Mouse (Mus musculus) mesoderm, embryonic 11.5 days (tissue): ENCODE measurements at regions not wholly inside any gene's neighbourhood (a gene's known extent, or its start where the extent isn't known, plus 50 kb on each side); places are given as distances from the start of the nearest gene placed in this dataset.

Experiments used
- DNase-seq: peaks from one replicate; pipeline ENCODE4 v3.0.0-alpha.2; 2012; ENCODE audit warnings: low read depth, low spot score

DNA sequence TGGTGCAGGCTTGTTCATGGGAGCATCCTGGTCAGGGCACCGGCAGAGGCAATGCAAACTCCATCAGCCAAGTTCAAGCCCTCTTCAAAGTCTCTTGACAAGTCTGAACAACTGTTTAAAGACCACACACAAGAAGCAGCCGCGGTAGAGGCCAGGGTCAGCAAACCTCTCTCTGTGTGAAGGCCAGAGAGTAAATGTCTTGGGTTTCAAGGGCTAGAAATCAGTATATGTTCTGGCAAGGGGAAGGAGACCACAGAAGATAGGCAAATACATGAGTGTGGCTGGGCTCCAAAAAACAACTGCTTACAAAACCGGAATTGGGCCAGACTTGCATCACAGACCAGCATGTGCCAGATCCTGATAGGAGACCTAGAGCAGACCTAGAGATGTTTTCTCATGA, 203.0 kb downstream of the Sptssa start:
- no peak for DNase-seq

GRCm38 (mm10) chr12:54450369-54450768, 206.0 kb downstream of the Sptssa start:
- DNase-seq: no peak

- no peak for DNase-seq
These were observed 208.2 kb downstream of the Sptssa start for GRCm38 (mm10) chr12:54448221-54448620.

- no peak for DNase-seq
These were observed 209.0 kb downstream of the Sptssa start for GRCm38 (mm10) chr12:54447354-54447753.

- no peak for DNase-seq
These were observed 210.0 kb downstream of the Sptssa start for GRCm38 (mm10) chr12:54446356-54446755.

- no peak for DNase-seq
These were observed 212.0 kb downstream of the Sptssa start for GRCm38 (mm10) chr12:54444416-54444815.

DNA sequence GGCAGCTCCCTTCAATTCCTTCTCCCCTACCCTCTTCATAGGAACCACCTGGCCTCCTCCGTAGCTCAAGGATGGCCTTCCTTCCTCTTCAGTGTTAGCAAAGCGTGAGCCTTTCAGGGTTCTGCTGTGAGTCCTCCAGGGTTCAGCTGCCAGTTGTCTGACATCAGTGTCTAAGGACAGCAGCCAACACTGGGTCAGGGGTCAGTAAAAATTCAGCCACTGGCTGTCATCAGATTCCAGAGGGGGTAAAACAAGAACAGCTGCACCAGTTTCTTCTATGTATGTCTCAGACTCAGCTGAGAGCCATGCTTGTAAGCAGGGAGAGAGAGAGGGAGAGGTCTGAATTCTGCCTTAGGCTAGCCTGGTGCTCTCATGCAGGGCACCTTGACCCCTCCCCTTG, 213.1 kb downstream of the Sptssa start:
- DNase-seq: no peak

DNA sequence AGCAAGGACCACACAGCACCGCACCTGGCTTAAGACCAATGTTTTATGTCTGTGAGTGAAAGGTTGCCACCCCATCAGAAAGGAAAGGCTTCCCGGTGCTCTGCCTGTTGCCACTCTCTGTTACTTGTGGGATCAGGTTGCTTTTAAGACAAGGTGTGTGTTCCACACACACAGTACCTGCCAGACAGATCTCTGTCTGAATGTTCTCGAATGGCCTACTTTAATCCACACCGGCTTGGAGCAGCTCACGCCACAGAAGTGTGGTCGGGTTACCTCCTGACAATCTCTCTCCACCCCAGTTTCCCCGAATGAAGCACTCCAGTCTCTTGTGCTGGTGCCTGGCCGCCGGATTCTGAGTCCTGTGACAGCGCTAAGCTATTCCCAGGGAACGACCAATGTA, 214.0 kb downstream of the Sptssa start:
- DNase-seq: no peak

DNA sequence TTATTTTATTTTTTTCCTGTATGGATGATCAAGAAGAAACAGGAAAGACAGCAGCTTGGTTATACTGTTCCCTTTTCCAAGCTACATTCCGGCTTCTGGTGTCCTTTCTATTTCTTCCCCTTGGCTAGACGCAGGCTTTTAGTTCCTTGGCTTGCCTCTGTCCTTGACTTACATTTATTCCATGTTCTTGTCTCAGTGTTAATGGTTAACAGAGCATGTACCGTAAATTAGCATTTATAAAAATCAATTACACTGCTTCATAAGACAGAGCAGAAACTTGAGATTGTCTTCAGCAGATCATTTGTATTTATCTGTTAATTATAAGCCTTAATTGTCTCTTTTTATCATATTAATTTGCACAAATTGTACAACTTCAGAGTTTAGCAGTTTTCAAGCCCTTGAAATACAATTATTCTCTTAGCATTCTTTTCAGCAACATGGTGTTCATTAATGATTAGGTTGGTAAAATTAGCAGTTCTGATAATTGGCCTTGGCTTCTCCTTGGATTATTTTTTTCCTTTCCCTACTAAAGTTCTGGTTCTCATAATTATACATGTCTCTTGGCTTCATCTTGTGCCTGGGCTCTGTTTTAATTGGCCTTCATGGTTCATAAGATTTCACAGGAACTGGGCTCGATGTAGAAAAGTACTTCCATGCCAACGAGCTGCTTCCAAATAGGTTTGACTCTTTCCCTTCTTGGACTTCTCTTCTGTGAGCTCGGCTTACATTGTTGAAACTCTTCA, 215.4 kb downstream of the Sptssa start:
- DNase-seq: no peak

DNA sequence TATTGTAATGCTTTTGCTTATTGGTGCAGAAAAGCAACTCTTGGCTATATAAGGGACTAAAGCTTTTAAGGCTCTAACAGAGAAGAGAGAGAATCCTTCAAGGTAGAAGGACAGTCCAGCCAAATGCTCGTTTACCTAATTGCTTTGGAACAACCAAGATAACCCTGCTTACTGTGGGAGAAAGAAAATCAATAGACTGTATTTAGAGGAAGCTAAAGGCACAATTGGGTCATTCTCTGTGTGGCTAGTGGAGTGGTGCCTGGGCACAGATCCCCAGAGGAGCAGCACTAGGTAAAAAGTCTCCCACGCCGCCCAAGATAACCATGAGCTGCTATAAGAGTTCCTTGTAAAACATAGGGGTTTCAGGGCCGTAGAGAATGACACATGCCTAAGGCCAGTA, 217.6 kb downstream of the Sptssa start:
- no peak for DNase-seq

DNA sequence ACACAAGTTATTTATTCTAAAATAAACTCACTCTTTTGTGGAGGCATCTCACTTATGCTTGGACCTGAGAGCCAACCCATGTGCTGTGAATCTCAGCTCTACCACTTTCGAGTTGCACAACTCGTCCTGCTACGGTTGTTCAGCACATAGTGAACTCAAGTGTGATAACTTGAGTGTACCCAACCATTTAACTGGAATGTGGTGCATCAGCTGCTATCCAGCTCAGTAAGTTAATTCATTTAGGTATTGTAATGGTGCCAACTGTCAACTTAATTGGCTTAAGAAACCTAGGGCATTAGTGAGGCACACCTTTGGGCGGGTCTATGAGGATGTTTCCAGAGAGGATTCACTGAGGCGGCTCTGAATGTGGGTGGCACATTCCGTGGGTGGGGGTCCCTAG, 221.6 kb upstream of the Egln3 start:
- no peak for DNase-seq

GRCm38 (mm10) chr12:54414829-54415228, 211.2 kb upstream of the Egln3 start:
- DNase-seq: no peak

GRCm38 (mm10) chr12:54414201-54414600, 210.5 kb upstream of the Egln3 start:
- no peak for DNase-seq

GRCm38 (mm10) chr12:54410038-54410605, 206.5 kb upstream of the Egln3 start:
- DNase-seq: no peak

GRCm38 (mm10) chr12:54408906-54409305, 205.2 kb upstream of the Egln3 start:
- no peak for DNase-seq

DNA sequence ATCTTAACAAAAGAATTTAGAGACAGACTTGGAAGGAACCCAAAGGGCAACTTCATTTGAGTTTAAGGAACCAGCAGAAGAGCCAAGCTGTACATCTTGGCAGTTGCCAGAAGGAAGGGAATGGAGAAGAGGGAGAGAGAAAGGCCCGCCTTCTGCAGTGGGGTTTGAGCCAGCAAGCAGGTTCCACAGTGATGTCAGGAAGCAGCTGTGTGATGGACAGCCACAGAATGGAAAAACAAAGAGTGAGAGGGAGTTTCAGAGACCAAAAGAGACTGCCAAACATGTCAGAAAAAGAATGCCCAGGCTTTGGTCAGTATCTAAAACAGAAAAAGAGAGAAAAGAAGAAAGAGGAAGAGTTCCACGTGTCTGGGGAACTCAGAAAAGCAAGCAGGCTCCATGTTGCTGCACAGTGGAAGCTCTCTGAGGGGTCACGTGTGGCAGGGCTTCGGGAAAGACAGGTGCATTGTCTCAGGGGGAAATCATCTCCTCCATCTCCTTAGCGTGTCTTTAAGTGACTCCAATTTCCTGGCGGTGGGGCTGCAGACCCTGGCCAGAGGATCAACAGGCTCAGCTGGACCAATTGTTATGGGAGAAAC, 203.7 kb upstream of the Egln3 start:
- no peak for DNase-seq

DNA sequence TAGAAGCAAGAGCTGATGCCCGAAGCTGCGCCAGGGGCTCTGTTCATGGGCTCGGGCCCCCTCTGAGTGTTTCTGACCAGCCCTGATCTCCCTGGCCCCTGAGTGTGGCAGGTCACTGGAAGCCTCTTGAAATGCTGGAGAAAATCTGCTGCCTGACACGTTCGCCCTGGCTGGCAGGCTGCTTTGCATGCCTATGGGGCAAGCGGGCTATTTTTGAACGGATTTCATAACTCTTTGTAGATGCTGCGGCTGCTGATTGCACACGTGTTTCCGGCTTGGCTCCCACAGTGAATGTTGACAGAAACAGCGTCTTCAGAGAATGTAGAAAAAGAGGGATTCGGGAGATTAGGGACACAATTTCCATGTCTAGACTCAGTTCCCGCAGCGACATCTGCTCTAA, 201.4 kb upstream of the Egln3 start:
- no peak for DNase-seq

GRCm38 (mm10) chr12:54402591-54402990, 198.9 kb upstream of the Egln3 start:
- no peak for DNase-seq

GRCm38 (mm10) chr12:54401665-54402064, 198.0 kb upstream of the Egln3 start:
- no peak for DNase-seq

DNA sequence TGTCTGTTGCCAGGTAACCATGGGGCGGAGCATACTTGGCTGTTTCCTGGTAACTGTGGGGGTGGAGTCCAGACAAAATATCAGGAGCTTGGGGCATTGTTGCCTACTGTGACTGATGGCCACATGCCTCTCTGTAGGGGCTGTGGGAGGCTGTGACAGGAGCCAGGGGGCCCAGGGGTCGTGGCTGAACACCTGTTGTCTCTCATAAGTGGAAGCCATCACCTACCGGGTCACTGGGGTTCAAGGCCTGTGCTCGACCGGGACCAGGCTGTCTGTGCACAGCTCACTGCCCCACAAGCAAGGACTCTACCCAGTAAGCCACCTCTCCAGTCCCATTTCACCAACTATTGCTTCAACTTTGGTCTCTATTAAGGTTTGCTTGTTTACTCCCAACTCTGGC, 196.4 kb upstream of the Egln3 start:
- DNase-seq: no peak

DNA sequence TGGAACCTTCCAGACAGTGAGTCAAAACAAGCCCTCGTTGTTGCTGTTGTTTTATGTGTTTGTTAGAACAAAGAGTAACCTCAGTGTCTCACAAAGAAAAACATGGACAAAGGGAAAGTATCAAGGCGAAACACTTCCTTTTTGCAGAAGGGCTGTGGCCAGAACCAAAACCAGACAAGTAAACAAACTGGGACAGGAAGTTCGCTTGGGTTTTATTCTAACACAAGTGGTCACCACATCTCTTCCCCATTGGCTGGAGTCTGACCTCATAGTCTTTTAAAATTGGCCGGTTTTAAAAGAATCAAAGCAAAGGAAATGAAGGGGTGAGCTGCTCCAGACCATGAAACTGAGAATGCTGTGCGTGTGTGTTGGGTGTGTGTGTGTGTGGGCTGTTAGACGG, 194.4 kb upstream of the Egln3 start:
- no peak for DNase-seq

DNA sequence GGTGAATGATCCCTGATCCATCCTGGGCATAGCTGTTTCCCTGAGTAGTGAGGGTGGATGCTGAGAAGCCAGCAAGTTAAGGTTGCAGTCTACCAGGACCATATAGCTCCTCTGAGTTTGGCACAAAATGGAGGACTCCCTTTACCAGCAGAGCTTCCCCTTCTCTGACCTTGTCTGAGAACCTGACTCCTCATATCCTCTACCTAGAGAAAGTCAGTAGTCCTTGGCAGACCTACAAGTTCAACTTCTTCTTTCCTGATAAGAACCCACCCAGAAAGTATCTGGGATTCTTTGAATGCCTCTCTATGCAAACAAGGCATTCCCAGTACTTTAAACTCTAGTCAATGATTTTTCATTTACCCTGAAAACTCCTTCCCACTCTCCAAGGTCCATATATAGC, 193.3 kb upstream of the Egln3 start:
- no peak for DNase-seq

DNA sequence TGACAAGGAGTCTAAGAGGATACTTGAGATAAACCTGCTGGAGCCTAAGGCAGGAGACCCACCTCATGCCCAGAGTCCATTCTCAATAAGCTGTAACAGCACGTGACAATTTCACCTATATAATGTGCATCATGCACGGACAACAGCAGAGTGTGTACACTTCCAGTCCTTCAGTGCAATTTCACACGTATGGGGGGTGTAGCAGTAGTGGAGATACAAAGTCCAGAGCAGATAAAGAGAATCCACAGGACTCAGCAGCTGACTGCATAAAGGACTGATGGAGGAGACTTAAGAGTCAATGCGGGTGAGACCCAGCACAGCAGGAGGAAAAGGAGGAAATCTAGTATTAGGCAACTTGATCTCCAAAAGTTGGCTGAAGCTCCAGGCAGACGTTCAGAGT, 192.7 kb upstream of the Egln3 start:
- DNase-seq: no peak
